Mouse (Mus musculus) cerebellum, adult 18-20 months (tissue): ENCODE measurements at regions not wholly inside any gene's neighbourhood (a gene's known extent, or its start where the extent isn't known, plus 50 kb on each side); places are given as distances from the start of the nearest gene placed in this dataset.

Experiments used
- DNase-seq, 2 experiments: peaks; one replicate each; pipeline ENCODE4 v3.0.0; 2021

- no peak for DNase-seq
These were observed 343.8 kb upstream of the Hs6st1 start for GRCm38 (mm10) chr1:35724366-35724900.

- peak; percentile 48 to 58 for DNase-seq
These were observed 341.6 kb upstream of the Hs6st1 start for GRCm38 (mm10) chr1:35726596-35726995.

- no peak for DNase-seq
These were observed 340.8 kb upstream of the Hs6st1 start for GRCm38 (mm10) chr1:35727310-35727990.

- DNase-seq = no peak
These were observed 338.4 kb upstream of the Hs6st1 start for GRCm38 (mm10) chr1:35729785-35730295.

GRCm38 (mm10) chr1:35730309-35730708, 337.9 kb upstream of the Hs6st1 start:
- no peak for DNase-seq

- no peak for DNase-seq
These were observed 332.0 kb upstream of the Hs6st1 start for GRCm38 (mm10) chr1:35736247-35736646.

- peak; percentile 5 to 12 for DNase-seq
These were observed 318.6 kb upstream of the Hs6st1 start for GRCm38 (mm10) chr1:35749603-35750002.

GRCm38 (mm10) chr1:35750092-35750521, 318.1 kb upstream of the Hs6st1 start:
- no peak for DNase-seq

- DNase-seq = no peak
These were observed 315.6 kb upstream of the Hs6st1 start for GRCm38 (mm10) chr1:35752636-35753035.

GRCm38 (mm10) chr1:35754170-35754569, 314.0 kb upstream of the Hs6st1 start:
- no peak for DNase-seq

- no peak for DNase-seq
These were observed 309.2 kb upstream of the Hs6st1 start for GRCm38 (mm10) chr1:35759010-35759409.

GRCm38 (mm10) chr1:35759600-35759999, 308.6 kb upstream of the Hs6st1 start:
- no peak for DNase-seq

- DNase-seq = no peak
These were observed 305.1 kb upstream of the Hs6st1 start for GRCm38 (mm10) chr1:35763051-35763450.

GRCm38 (mm10) chr1:35763456-35763855, 304.7 kb upstream of the Hs6st1 start:
- no peak for DNase-seq

- DNase-seq = no peak
These were observed 304.1 kb upstream of the Hs6st1 start for GRCm38 (mm10) chr1:35764068-35764467.

GRCm38 (mm10) chr1:35765692-35766091, 302.5 kb upstream of the Hs6st1 start:
- no peak for DNase-seq

- no peak for DNase-seq
These were observed 301.9 kb upstream of the Hs6st1 start for GRCm38 (mm10) chr1:35766271-35766670.

GRCm38 (mm10) chr1:35772567-35772966, 295.6 kb upstream of the Hs6st1 start:
- DNase-seq = no peak

GRCm38 (mm10) chr1:35774566-35774965, 293.6 kb upstream of the Hs6st1 start:
- DNase-seq = no peak

GRCm38 (mm10) chr1:35782668-35783067, 285.5 kb upstream of the Hs6st1 start:
- DNase-seq = no peak

GRCm38 (mm10) chr1:35783427-35783826, 284.8 kb upstream of the Hs6st1 start:
- DNase-seq = peak in 1 of 2 experiments; percentile 6

GRCm38 (mm10) chr1:35786241-35786640, 282.0 kb upstream of the Hs6st1 start:
- no peak for DNase-seq

- DNase-seq = no peak
These were observed 281.5 kb upstream of the Hs6st1 start for GRCm38 (mm10) chr1:35786668-35787213.

GRCm38 (mm10) chr1:35797064-35797463, 271.1 kb upstream of the Hs6st1 start:
- no peak for DNase-seq
